Mouse (Mus musculus): Measurements from ENCODE around the gene Mtf2. TPM values are rescaled to one million over a fixed set of nuclear protein-coding genes. Genes with fewer than 3 reads are reported as not detected.

Mtf2 gene
- polyA plus RNA-seq (2015; fragmentation: Nextera tagmentation; extraction: Ambion mirVana), result 26.9 and 27.1 TPM in 2 replicates

GRCm38 (mm10) chr5:108065465-108066411, at the start of gene Mtf2:
Gene Mtf2, plus strand, starts transcription at chr5:108065674.

GRCm38 (mm10) chr5:108132441-108133243, 67.2 kb downstream of the Mtf2 start, which contains the start of the genes Tmed5 and Ccdc18:
Gene Tmed5, minus strand, starts transcription at chr5:108132620.
Gene Ccdc18, plus strand, starts transcription at chr5:108132875.

Other genes with a start within 250 kb of the Mtf2 start
- 0.16 TPM in 1 of 2 replicates, not detected in the other for gene Ube2d2b, start 235.6 kb upstream of the Mtf2 start, polyA plus RNA-seq (2015; fragmentation: Nextera tagmentation; extraction: Ambion mirVana)
- 50.5 and 51.0 TPM in 2 replicates for gene Evi5, start 190.6 kb upstream of the Mtf2 start, polyA plus RNA-seq (2015; fragmentation: Nextera tagmentation; extraction: Ambion mirVana)
- gene Rpl5, start 165.2 kb upstream of the Mtf2 start, polyA plus RNA-seq (2015; fragmentation: Nextera tagmentation; extraction: Ambion mirVana), result 34.5 and 36.6 TPM in 2 replicates
- gene Fam69a, start 78.6 kb upstream of the Mtf2 start, polyA plus RNA-seq (2015; fragmentation: Nextera tagmentation; extraction: Ambion mirVana), result 31.5 and 34.3 TPM in 2 replicates
- gene Tmed5, start 66.9 kb downstream of the Mtf2 start, polyA plus RNA-seq (2015; fragmentation: Nextera tagmentation; extraction: Ambion mirVana), result 34.6 and 37.4 TPM in 2 replicates
- 2.0 and 2.6 TPM in 2 replicates for gene Ccdc18, start 67.2 kb downstream of the Mtf2 start, polyA plus RNA-seq (2015; fragmentation: Nextera tagmentation; extraction: Ambion mirVana)
- 22.6 and 27.0 TPM in 2 replicates for gene Dr1, start 203.2 kb downstream of the Mtf2 start, polyA plus RNA-seq (2015; fragmentation: Nextera tagmentation; extraction: Ambion mirVana)
- 4.5 and 5.8 TPM in 2 replicates for gene Pigg, start 246.9 kb downstream of the Mtf2 start, polyA plus RNA-seq (2015; fragmentation: Nextera tagmentation; extraction: Ambion mirVana)